Mouse (Mus musculus): Measurements from ENCODE around the gene Gm44973. TPM values are rescaled to one million over a fixed set of nuclear protein-coding genes. Genes with fewer than 3 reads are reported as not detected.

Gene Gm44973
- polyA plus RNA-seq, 1 experiment from 2014 or later, result 4.7 TPM

GRCm38 (mm10) chr7:5033818-5034217 lies 18.5 kb downstream of the Gm44973 start, which contains the start of gene 4632433K11Rik:
TSS of gene 4632433K11Rik (plus strand) at chr7:5034118.
- Histone ChIP-seq H3K36me3 (ENCODE audit: insufficient read depth, low read length) (peaks cover 66% of the 10 kb centered on the region), H3K27me3 (ENCODE audit: insufficient read depth, low read length) (no peaks in the 10 kb centered on the region), H3K9me3 (replicated peaks; ENCODE audit: low read length) (peaks cover 19% of the 10 kb centered on the region), H3K4me2 (ENCODE audit: low read length) (no peak within 1 kb of the TSS), H3K4me3 (replicated peaks; ENCODE audit: low read depth, low read length) (no peak within 1 kb of the TSS), H3K9ac (ENCODE audit: low read depth, low read length) (no peak within 1 kb of the TSS), H3K27ac (no peak within 1 kb of the TSS), H3K4me1 (replicated peaks; ENCODE audit: insufficient read depth, low read length) (0 out of 2 replicates have a peak, but pooled peaks cover 3% of the 10 kb centered on the region)
- TF ChIP-seq CTCF (IDR thresholded peaks at IDR 0.05; ENCODE audit: low read depth), result no peak
- 94% methylated on average over 3 of the region's 3 CpGs for WGBS
- ATAC-seq (replicated peaks; ENCODE audit: low FRiP score, low read depth) (no peak), DNase-seq (ENCODE audit: low spot score) (no peak)

GRCm38 (mm10) chr7:5035628-5036027 lies 20.3 kb downstream of the Gm44973 start:
- no peak for ATAC-seq (replicated peaks; ENCODE audit: low FRiP score, low read depth)
- Histone ChIP-seq H3K4me1 (replicated peaks; ENCODE audit: insufficient read depth, low read length) (0 out of 2 replicates have a peak, but pooled peaks cover 3% of the 10 kb centered on the region), H3K9me3 (replicated peaks; ENCODE audit: low read length) (peaks cover 10% of the 10 kb centered on the region), H3K36me3 (ENCODE audit: insufficient read depth, low read length) (peaks cover 49% of the 10 kb centered on the region), H3K9ac (ENCODE audit: low read depth, low read length) (no peak overlapping the region), H3K4me2 (ENCODE audit: low read length) (no peak overlapping the region), H3K27ac (no peak overlapping the region), H3K27me3 (ENCODE audit: insufficient read depth, low read length) (no peaks in the 10 kb centered on the region), H3K4me3 (replicated peaks; ENCODE audit: low read depth, low read length) (no peak overlapping the region)
- TF ChIP-seq CTCF (IDR thresholded peaks at IDR 0.05; ENCODE audit: low read depth), result no peak
- DNase-seq (ENCODE audit: low spot score), result no peak
- 96% methylated on average over 17 of the region's 17 CpGs for WGBS

GRCm38 (mm10) chr7:5036136-5036535 lies 20.8 kb downstream of the Gm44973 start:
- Histone ChIP-seq H3K36me3 (ENCODE audit: insufficient read depth, low read length) (peaks cover 44% of the 10 kb centered on the region), H3K4me2 (ENCODE audit: low read length) (no peak overlapping the region), H3K4me1 (replicated peaks; ENCODE audit: insufficient read depth, low read length) (0 out of 2 replicates have a peak, but pooled peaks cover 3% of the 10 kb centered on the region), H3K27me3 (ENCODE audit: insufficient read depth, low read length) (no peaks in the 10 kb centered on the region), H3K27ac (no peak overlapping the region), H3K9ac (ENCODE audit: low read depth, low read length) (no peak overlapping the region), H3K9me3 (replicated peaks; ENCODE audit: low read length) (peaks cover 5% of the 10 kb centered on the region), H3K4me3 (replicated peaks; ENCODE audit: low read depth, low read length) (no peak overlapping the region)
- no peak for TF ChIP-seq CTCF (IDR thresholded peaks at IDR 0.05; ENCODE audit: low read depth)
- DNase-seq (ENCODE audit: low spot score) (no peak), ATAC-seq (replicated peaks; ENCODE audit: low FRiP score, low read depth) (no peak)
- 94% methylated on average over 9 of the region's 9 CpGs for WGBS

GRCm38 (mm10) chr7:5037026-5037425 lies 21.7 kb downstream of the Gm44973 start:
- DNase-seq (ENCODE audit: low spot score), result no peak
- H3K4me1 ChIP-seq (replicated peaks; ENCODE audit: insufficient read depth, low read length), result 0 out of 2 replicates have a peak, but pooled peaks cover 3% of the 10 kb centered on the region
- no peak overlapping the region for H3K4me2 ChIP-seq (ENCODE audit: low read length)
- no peak overlapping the region for H3K27ac ChIP-seq
- peaks cover 35% of the 10 kb centered on the region for H3K36me3 ChIP-seq (ENCODE audit: insufficient read depth, low read length)
- no peak overlapping the region for H3K4me3 ChIP-seq (replicated peaks; ENCODE audit: low read depth, low read length)
- H3K9ac ChIP-seq (ENCODE audit: low read depth, low read length), result no peak overlapping the region
- H3K27me3 ChIP-seq (ENCODE audit: insufficient read depth, low read length), result no peaks in the 10 kb centered on the region
- no peaks in the 10 kb centered on the region for H3K9me3 ChIP-seq (replicated peaks; ENCODE audit: low read length)
- 94% methylated on average over 7 of the region's 7 CpGs for WGBS
- no peak for TF ChIP-seq CTCF (IDR thresholded peaks at IDR 0.05; ENCODE audit: low read depth)
- no peak for ATAC-seq (replicated peaks; ENCODE audit: low FRiP score, low read depth)

GRCm38 (mm10) chr7:5037467-5037866 lies 22.2 kb downstream of the Gm44973 start:
- ATAC-seq (replicated peaks; ENCODE audit: low FRiP score, low read depth) (no peak), DNase-seq (ENCODE audit: low spot score) (no peak)
- Histone ChIP-seq H3K36me3 (ENCODE audit: insufficient read depth, low read length) (peaks cover 30% of the 10 kb centered on the region), H3K27ac (peak overlapping the region; percentile 99; the same call in 1 of the 2 replicates), H3K9me3 (replicated peaks; ENCODE audit: low read length) (no peaks in the 10 kb centered on the region), H3K4me2 (ENCODE audit: low read length) (peak overlapping the region; percentile 60), H3K4me3 (replicated peaks; ENCODE audit: low read depth, low read length) (peak overlapping the region; percentile 69), H3K9ac (ENCODE audit: low read depth, low read length) (peak overlapping the region; percentile 92; the same call in 1 of the 2 replicates), H3K27me3 (ENCODE audit: insufficient read depth, low read length) (no peaks in the 10 kb centered on the region), H3K4me1 (replicated peaks; ENCODE audit: insufficient read depth, low read length) (0 out of 2 replicates have a peak, but pooled peaks cover 3% of the 10 kb centered on the region)
- TF ChIP-seq CTCF (IDR thresholded peaks at IDR 0.05; ENCODE audit: low read depth), result no peak
- WGBS, result 88% methylated on average over 8 of the region's 8 CpGs

GRCm38 (mm10) chr7:5038109-5038732 lies 22.9 kb downstream of the Gm44973 start, which contains the start of gene Zfp784:
TSS of gene Zfp784 (minus strand) at chr7:5038446.
- H3K27ac ChIP-seq, result peak within 1 kb of the TSS; percentile 99
- H3K4me1 ChIP-seq (replicated peaks; ENCODE audit: insufficient read depth, low read length), result 0 out of 2 replicates have a peak, but pooled peaks cover 3% of the 10 kb centered on the region
- DNase-seq (ENCODE audit: low spot score) (peak; percentile 95), ATAC-seq (replicated peaks; ENCODE audit: low FRiP score, low read depth) (peak; percentile 97)
- under 1% methylated on average over 48 of the region's 48 CpGs for WGBS
- peak within 1 kb of the TSS; percentile 92 for H3K9ac ChIP-seq (ENCODE audit: low read depth, low read length)
- H3K4me2 ChIP-seq (ENCODE audit: low read length), result peak within 1 kb of the TSS; percentile 60
- TF ChIP-seq CTCF (IDR thresholded peaks at IDR 0.05; ENCODE audit: low read depth), result no peak
- no peaks in the 10 kb centered on the region for H3K9me3 ChIP-seq (replicated peaks; ENCODE audit: low read length)
- H3K36me3 ChIP-seq (ENCODE audit: insufficient read depth, low read length), result peaks cover 23% of the 10 kb centered on the region
- no peaks in the 10 kb centered on the region for H3K27me3 ChIP-seq (ENCODE audit: insufficient read depth, low read length)
- H3K4me3 ChIP-seq (replicated peaks; ENCODE audit: low read depth, low read length), result peak within 1 kb of the TSS; percentile 69
